Mouse (Mus musculus) frontal cortex, postnatal 14 days (tissue): ENCODE data around the gene Pon1.

Experiments used
- DNase-seq, 2 experiments: peaks; one replicate each; pipeline ENCODE4 v3.0.0; 2022; ENCODE audit warnings: low spot score in 2 of 2

Pon1 gene

GRCm38 (mm10) chr6:5177967-5178891 lies 15.5 kb downstream of the Pon1 start:
- DNase-seq = no peak

GRCm38 (mm10) chr6:5174179-5174812 lies 19.4 kb downstream of the Pon1 start:
- DNase-seq = no peak

GRCm38 (mm10) chr6:5172571-5172970 lies 21.2 kb downstream of the Pon1 start:
- DNase-seq = no peak

- DNase-seq = no peak
Observed at GRCm38 (mm10) chr6:5171418-5171817, 22.3 kb downstream of the Pon1 start.

GRCm38 (mm10) chr6:5168158-5168557 lies 25.6 kb downstream of the Pon1 start:
- DNase-seq = no peak

GRCm38 (mm10) chr6:5167051-5167677 lies 26.6 kb downstream of the Pon1 start:
- no peak for DNase-seq

GRCm38 (mm10) chr6:5164855-5165254 lies 28.9 kb downstream of the Pon1 start:
- DNase-seq = no peak

- no peak for DNase-seq
Observed at GRCm38 (mm10) chr6:5163507-5164144, 30.1 kb downstream of the Pon1 start.

GRCm38 (mm10) chr6:5162052-5162451 lies 31.7 kb downstream of the Pon1 start:
- no peak for DNase-seq

GRCm38 (mm10) chr6:5159385-5159791 lies 34.4 kb downstream of the Pon1 start:
- DNase-seq = no peak

- DNase-seq = no peak
Observed at GRCm38 (mm10) chr6:5156541-5157425, 37.0 kb downstream of the Pon1 start.

GRCm38 (mm10) chr6:5155313-5155927 lies 38.3 kb downstream of the Pon1 start:
- DNase-seq = no peak

GRCm38 (mm10) chr6:5154786-5155185 lies 39.0 kb downstream of the Pon1 start:
- DNase-seq = no peak

GRCm38 (mm10) chr6:5152185-5152584 lies 41.6 kb downstream of the Pon1 start:
- no peak for DNase-seq

GRCm38 (mm10) chr6:5151171-5151570 lies 42.6 kb downstream of the Pon1 start:
- no peak for DNase-seq

- no peak for DNase-seq
Observed at GRCm38 (mm10) chr6:5149941-5150340, 43.8 kb downstream of the Pon1 start.

GRCm38 (mm10) chr6:5147488-5148142 lies 46.1 kb downstream of the Pon1 start:
- DNase-seq = no peak

- no peak for DNase-seq
Observed at GRCm38 (mm10) chr6:5139666-5140065, 54.1 kb downstream of the Pon1 start.

GRCm38 (mm10) chr6:5138875-5139631 lies 54.7 kb downstream of the Pon1 start:
- no peak for DNase-seq
